Mouse (Mus musculus) heart, embryonic 14.5 days (tissue): ENCODE results near the gene Cox6b2. TPM values are rescaled to one million over a fixed set of nuclear protein-coding genes. Genes with fewer than 3 reads are reported as not detected.

Source experiments
- polyA plus RNA-seq: library from polyadenylated mRNA; unstranded; fragments of >200 nt; fragmentation: Nextera tagmentation; extraction: Ambion mirVana; gene quantifications from 2 replicates; pipeline ENCODE4 v1.2.1, GENCODE M21; 2014

Gene Cox6b2
- polyA plus RNA-seq, 1 experiment from 2014 or later = 30.6 TPM

Other genes with a start within 250 kb of the Cox6b2 start
- gene Tnnt1, start 236.7 kb downstream of the Cox6b2 start, polyA plus RNA-seq = 479 and 551 TPM in 2 replicates
- gene Tnni3, start 228.9 kb downstream of the Cox6b2 start, polyA plus RNA-seq = 2,958 and 3,056 TPM in 2 replicates
- 0.15 and 0.51 TPM in 2 replicates for gene Dnaaf3, start 220.6 kb downstream of the Cox6b2 start, polyA plus RNA-seq
- gene Syt5, start 205.6 kb downstream of the Cox6b2 start, polyA plus RNA-seq = 0.55 and 0.78 TPM in 2 replicates
- gene Ptprh, start 149.1 kb downstream of the Cox6b2 start, polyA plus RNA-seq = not detected in 2 replicates
- 1.2 and 1.6 TPM in 2 replicates for gene Tmem86b, start 121.7 kb downstream of the Cox6b2 start, polyA plus RNA-seq
- gene Ppp6r1, start 94.1 kb downstream of the Cox6b2 start, polyA plus RNA-seq = 7.1 and 8.1 TPM in 2 replicates
- gene Hspbp1, start 68.0 kb downstream of the Cox6b2 start, polyA plus RNA-seq = 65.4 TPM in 2 replicates
- 1.3 and 1.4 TPM in 2 replicates for gene Brsk1, start 62.5 kb downstream of the Cox6b2 start, polyA plus RNA-seq
- gene Tmem150b, start 27.8 kb downstream of the Cox6b2 start, polyA plus RNA-seq = 0.08 TPM in 1 of 2 replicates, not detected in the other
- 47.5 and 47.6 TPM in 2 replicates for gene Kmt5c, start 13.0 kb downstream of the Cox6b2 start, polyA plus RNA-seq
- gene Fam71e2, start 18.2 kb upstream of the Cox6b2 start, polyA plus RNA-seq = not detected in 2 replicates
- not detected in 2 replicates for gene Il11, start 29.8 kb upstream of the Cox6b2 start, polyA plus RNA-seq
- gene Tmem190, start 29.8 kb upstream of the Cox6b2 start, polyA plus RNA-seq = not detected in 2 replicates
- gene Tmem238, start 36.6 kb upstream of the Cox6b2 start, polyA plus RNA-seq = 3.0 and 3.7 TPM in 2 replicates
- 179 and 188 TPM in 2 replicates for gene Rpl28, start 39.8 kb upstream of the Cox6b2 start, polyA plus RNA-seq
- gene Ube2s, start 59.5 kb upstream of the Cox6b2 start, polyA plus RNA-seq = 237 and 408 TPM in 2 replicates
- 0.05 TPM in 1 of 2 replicates, not detected in the other for gene Shisa7, start 91.6 kb upstream of the Cox6b2 start, polyA plus RNA-seq
- gene Isoc2b, start 117.2 kb upstream of the Cox6b2 start, polyA plus RNA-seq = 4.2 and 4.3 TPM in 2 replicates
- 1.1 and 1.5 TPM in 2 replicates for gene Isoc2a, start 124.1 kb upstream of the Cox6b2 start, polyA plus RNA-seq
- gene Gm36210, start 153.4 kb upstream of the Cox6b2 start, polyA plus RNA-seq = 0.20 TPM in 1 of 2 replicates, not detected in the other
- 2.1 and 3.1 TPM in 2 replicates for gene Zfp628, start 162.1 kb upstream of the Cox6b2 start, polyA plus RNA-seq
- gene Nat14, start 168.9 kb upstream of the Cox6b2 start, polyA plus RNA-seq = 4.4 and 5.1 TPM in 2 replicates
- gene Ssc5d, start 172.7 kb upstream of the Cox6b2 start, polyA plus RNA-seq = 1.4 and 1.9 TPM in 2 replicates
- gene Sbk2, start 211.3 kb upstream of the Cox6b2 start, polyA plus RNA-seq = 6.8 and 8.1 TPM in 2 replicates
- 0.42 and 0.80 TPM in 2 replicates for gene Sbk3, start 218.1 kb upstream of the Cox6b2 start, polyA plus RNA-seq
- gene Zfp579, start 243.1 kb upstream of the Cox6b2 start, polyA plus RNA-seq = 29.8 and 33.5 TPM in 2 replicates